Mouse (Mus musculus) G1E (cell line): ENCODE results near the gene Ccsap.

ENCODE experiments used
- CTCF ChIP-seq: IDR thresholded peaks from 2 replicates; pipeline ENCODE4 v1.5.1; 2012; ENCODE audit warnings: low read depth, low read length, inconsistent platforms, mixed read lengths
- GATA1 ChIP-seq: IDR thresholded peaks from 2 replicates; pipeline ENCODE4 v1.6.1; 2012; ENCODE audit warnings: borderline replicate concordance, low read length, inconsistent platforms, mixed read lengths
- GATA2 ChIP-seq: IDR thresholded peaks from 2 replicates; pipeline ENCODE4 v1.6.1; 2012; ENCODE audit warnings: low read depth, low read length, inconsistent platforms, borderline replicate concordance

- TF ChIP-seq CTCF (no peak), GATA2 (no peak), GATA1 (no peak)
Measured at GRCm38 (mm10) chr8:123845991-123846390, 14.0 kb downstream of the Ccsap start.
